22 mouse cellular contexts compared by ENCODE assay signal in the genomic region with DNA sequence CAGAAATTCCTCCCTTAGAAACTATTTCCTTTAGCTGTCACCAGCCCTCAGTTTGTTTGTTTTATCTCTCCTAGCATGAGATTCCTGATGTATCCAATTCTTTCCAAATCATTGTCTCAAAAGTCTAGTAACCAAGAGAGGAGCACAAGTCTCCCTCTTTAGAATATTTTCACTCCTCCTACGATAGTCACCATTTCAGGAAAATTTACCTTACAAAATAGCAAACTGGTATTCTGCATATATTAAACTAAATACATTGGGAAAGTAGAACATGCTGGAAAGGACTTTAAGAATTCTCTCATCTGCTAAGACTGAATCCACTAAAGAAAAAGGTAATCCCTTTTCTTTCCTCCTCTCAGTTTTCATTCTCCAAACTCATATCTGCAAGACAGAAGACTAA.
"Had no signal": no experiment of that assay in that cellular context is flagged by ENCODE, and none has a peak within 500 bp of the region (broad histone marks: within the 10 kb centered on the region; RNA-seq: fewer than 3 reads in every experiment).

No protein-coding gene starts in this region.

- DNase-seq: cerebellum, adult 2 months; cerebellum, adult 8-10 months; cerebellum, adult 9-10 months; cerebellum, adult 9-11 months; cerebellum, postnatal 10 days; cerebellum, postnatal 14 days; cerebellum, postnatal 25 days; cerebellum, postnatal 36 days; embryo, embryonic 11 days; forebrain, postnatal 0 days; gastrocnemius, adult 2 months; gastrocnemius, postnatal 10 days; gastrocnemius, postnatal 14 days; gastrocnemius, postnatal 25 days; gastrocnemius, postnatal 36 days; heart, adult 11 months; heart, adult 18-20 months; heart, adult 2 months had no signal

- ATAC-seq: forebrain, embryonic 13.5 days; forebrain, embryonic 14.5 days; forebrain, embryonic 15.5 days; forebrain, embryonic 16.5 days; forebrain, postnatal 0 days had no signal
